Mouse (Mus musculus): ENCODE data around the gene Rint1.
"Not testable (repeated sequence)": the region's sequence is repeated elsewhere in the genome, so short reads cannot be mapped to it uniquely, and the experiment has no call there.

Gene Rint1

GRCm38 (mm10) chr5:23826321-23827004 is 39.0 kb downstream of the Rint1 start:
- peak; percentile 68 for DNase-seq (ENCODE audit: low spot score)

- DNase-seq (ENCODE audit: low spot score) = no peak
These were observed 43.6 kb downstream of the Rint1 start for GRCm38 (mm10) chr5:23830897-23831752.

GRCm38 (mm10) chr5:23835691-23836090 is 48.2 kb downstream of the Rint1 start:
- not testable (repeated sequence) for DNase-seq (ENCODE audit: low spot score)

- no peak for DNase-seq (ENCODE audit: low spot score)
These were observed 50.6 kb downstream of the Rint1 start for GRCm38 (mm10) chr5:23838158-23838557.

GRCm38 (mm10) chr5:23843674-23844530 is 56.4 kb downstream of the Rint1 start, which contains the start of gene Tomm7:
Gene Tomm7, minus strand, starts transcription at chr5:23844161.
- DNase-seq (ENCODE audit: low spot score) = peak; percentile 96

- DNase-seq (ENCODE audit: low spot score) = no peak
These were observed 57.0 kb downstream of the Rint1 start for GRCm38 (mm10) chr5:23844531-23844841.

GRCm38 (mm10) chr5:23845141-23845540 is 57.6 kb downstream of the Rint1 start:
- no peak for DNase-seq (ENCODE audit: low spot score)

GRCm38 (mm10) chr5:23850345-23851159 is 63.0 kb downstream of the Rint1 start:
- peak; percentile 89 for DNase-seq (ENCODE audit: low spot score)

- not testable (repeated sequence) for DNase-seq (ENCODE audit: low spot score)
These were observed 63.6 kb downstream of the Rint1 start for GRCm38 (mm10) chr5:23851160-23851555.

GRCm38 (mm10) chr5:23852916-23853315 is 65.4 kb downstream of the Rint1 start:
- peak; percentile 45 for DNase-seq (ENCODE audit: low spot score)

GRCm38 (mm10) chr5:23855484-23855883 is 68.0 kb downstream of the Rint1 start:
- no peak for DNase-seq (ENCODE audit: low spot score)

- DNase-seq (ENCODE audit: low spot score) = no peak
These were observed 68.7 kb downstream of the Rint1 start for GRCm38 (mm10) chr5:23856164-23856563.

GRCm38 (mm10) chr5:23857189-23857588 is 69.7 kb downstream of the Rint1 start:
- no peak for DNase-seq (ENCODE audit: low spot score)

GRCm38 (mm10) chr5:23858001-23858400 is 70.5 kb downstream of the Rint1 start:
- DNase-seq (ENCODE audit: low spot score) = no peak

- no peak for DNase-seq (ENCODE audit: low spot score)
These were observed 71.1 kb downstream of the Rint1 start for GRCm38 (mm10) chr5:23858643-23859042.

GRCm38 (mm10) chr5:23859087-23859718 is 71.7 kb downstream of the Rint1 start:
- no peak for DNase-seq (ENCODE audit: low spot score)

GRCm38 (mm10) chr5:23859896-23860295 is 72.4 kb downstream of the Rint1 start:
- DNase-seq (ENCODE audit: low spot score) = no peak

- DNase-seq (ENCODE audit: low spot score) = no peak
These were observed 74.2 kb downstream of the Rint1 start for GRCm38 (mm10) chr5:23861721-23862120.

GRCm38 (mm10) chr5:23862291-23862690 is 74.8 kb downstream of the Rint1 start:
- no peak for DNase-seq (ENCODE audit: low spot score)

GRCm38 (mm10) chr5:23863166-23864053 is 75.9 kb downstream of the Rint1 start:
- DNase-seq (ENCODE audit: low spot score) = no peak
